Mouse (Mus musculus): ENCODE results near the gene Phf13. TPM values are rescaled to one million over a fixed set of nuclear protein-coding genes. Genes with fewer than 3 reads are reported as not detected.

Phf13 gene
- polyA plus RNA-seq, 1 experiment from 2014 or later = 17.5 TPM

GRCm38 (mm10) chr4:151985886-151986285 lies 10.2 kb downstream of the Phf13 start:
- no peak overlapping the region for H3K27ac ChIP-seq
- no peak overlapping the region for H3K4me3 ChIP-seq (replicated peaks)
- H3K9me3 ChIP-seq = no peaks in the 10 kb centered on the region
- 48% methylated on average over 10 of the region's 10 CpGs for WGBS
- H3K4me1 ChIP-seq (replicated peaks) = peaks cover 30% of the 10 kb centered on the region
- H3K9ac ChIP-seq (replicated peaks) = peak overlapping the region; percentile 23; the same call in 1 of the 2 replicates
- no peak overlapping the region for H3K4me2 ChIP-seq (replicated peaks)
- no peaks in the 10 kb centered on the region for H3K27me3 ChIP-seq
- peaks cover 31% of the 10 kb centered on the region for H3K36me3 ChIP-seq
- ATAC-seq = no peak

GRCm38 (mm10) chr4:151983560-151983959 lies 12.5 kb downstream of the Phf13 start:
- ATAC-seq = no peak
- Histone ChIP-seq H3K4me3 (replicated peaks) (no peak overlapping the region), H3K9ac (replicated peaks) (no peak overlapping the region), H3K27ac (no peak overlapping the region; the same call in 1 of the 2 replicates), H3K9me3 (no peaks in the 10 kb centered on the region), H3K36me3 (peaks cover 35% of the 10 kb centered on the region), H3K27me3 (no peaks in the 10 kb centered on the region), H3K4me1 (replicated peaks) (peaks cover 26% of the 10 kb centered on the region), H3K4me2 (replicated peaks) (no peak overlapping the region)
- 28% methylated on average over 8 of the region's 9 CpGs for WGBS

- Histone ChIP-seq H3K36me3 (peaks cover 35% of the 10 kb centered on the region), H3K27me3 (no peaks in the 10 kb centered on the region), H3K4me1 (replicated peaks) (peaks cover 22% of the 10 kb centered on the region), H3K9ac (replicated peaks) (no peak overlapping the region), H3K9me3 (no peaks in the 10 kb centered on the region), H3K27ac (no peak overlapping the region), H3K4me3 (replicated peaks) (no peak overlapping the region), H3K4me2 (replicated peaks) (no peak overlapping the region)
- no peak for ATAC-seq
- 60% methylated on average over 17 of the region's 17 CpGs for WGBS
Measured at GRCm38 (mm10) chr4:151983043-151983442, 13.0 kb downstream of the Phf13 start.

GRCm38 (mm10) chr4:151981363-151981762 lies 14.7 kb downstream of the Phf13 start:
- 8% methylated on average over 5 of the region's 5 CpGs for WGBS
- Histone ChIP-seq H3K4me1 (replicated peaks) (peaks cover 8% of the 10 kb centered on the region; the same call in 1 of the 2 replicates), H3K27me3 (no peaks in the 10 kb centered on the region)

GRCm38 (mm10) chr4:151980699-151981098 lies 15.4 kb downstream of the Phf13 start:
- Histone ChIP-seq H3K27me3 (no peaks in the 10 kb centered on the region), H3K36me3 (peaks cover 42% of the 10 kb centered on the region), H3K9ac (replicated peaks) (no peak overlapping the region), H3K4me3 (replicated peaks) (no peak overlapping the region), H3K4me1 (replicated peaks) (peaks cover 4% of the 10 kb centered on the region; the same call in 1 of the 2 replicates), H3K4me2 (replicated peaks) (no peak overlapping the region), H3K9me3 (no peaks in the 10 kb centered on the region), H3K27ac (no peak overlapping the region)
- 76% methylated on average over 8 of the region's 8 CpGs for WGBS
- no peak; the same call in 1 of the 2 replicates for ATAC-seq

More at GRCm38 (mm10) chr4:151981363-151981762, 14.7 kb downstream of the Phf13 start:
- H3K4me3 ChIP-seq (replicated peaks) = no peak overlapping the region
- no peaks in the 10 kb centered on the region for H3K9me3 ChIP-seq
- H3K36me3 ChIP-seq = peaks cover 41% of the 10 kb centered on the region
- H3K27ac ChIP-seq = no peak overlapping the region
- ATAC-seq = peak; percentile 69
- no peak overlapping the region for H3K9ac ChIP-seq (replicated peaks)
- H3K4me2 ChIP-seq (replicated peaks) = no peak overlapping the region

- WGBS = 43% methylated on average over 10 of the region's 10 CpGs
- no peak overlapping the region for H3K4me2 ChIP-seq (replicated peaks)
- H3K4me1 ChIP-seq (replicated peaks) = peaks cover 4% of the 10 kb centered on the region; the same call in 1 of the 2 replicates
- H3K9ac ChIP-seq (replicated peaks) = no peak overlapping the region
- no peak overlapping the region for H3K27ac ChIP-seq
- H3K36me3 ChIP-seq = peaks cover 63% of the 10 kb centered on the region
- H3K27me3 ChIP-seq = no peaks in the 10 kb centered on the region
- no peak overlapping the region for H3K4me3 ChIP-seq (replicated peaks)
- no peaks in the 10 kb centered on the region for H3K9me3 ChIP-seq
- peak; percentile 22; the same call in 1 of the 2 replicates for ATAC-seq
Measured at GRCm38 (mm10) chr4:151977748-151978147, 18.3 kb downstream of the Phf13 start.

GRCm38 (mm10) chr4:151975441-151975840 lies 20.6 kb downstream of the Phf13 start:
- no peaks in the 10 kb centered on the region for H3K4me1 ChIP-seq (replicated peaks)
- WGBS = 94% methylated on average over 3 of the region's 3 CpGs
- no peak overlapping the region for H3K4me3 ChIP-seq (replicated peaks)
- peaks cover 65% of the 10 kb centered on the region for H3K36me3 ChIP-seq
- H3K9ac ChIP-seq (replicated peaks) = no peak overlapping the region
- H3K9me3 ChIP-seq = no peaks in the 10 kb centered on the region
- H3K4me2 ChIP-seq (replicated peaks) = no peak overlapping the region
- no peak for ATAC-seq
- H3K27me3 ChIP-seq = no peaks in the 10 kb centered on the region
- H3K27ac ChIP-seq = no peak overlapping the region

- Histone ChIP-seq H3K27me3 (no peaks in the 10 kb centered on the region), H3K27ac (no peak overlapping the region), H3K4me1 (replicated peaks) (peaks cover 10% of the 10 kb centered on the region; the same call in 1 of the 2 replicates), H3K4me3 (replicated peaks) (no peak overlapping the region), H3K4me2 (replicated peaks) (no peak overlapping the region), H3K9me3 (no peaks in the 10 kb centered on the region), H3K36me3 (peaks cover 74% of the 10 kb centered on the region), H3K9ac (replicated peaks) (no peak overlapping the region)
- 70% methylated on average over 10 of the region's 10 CpGs for WGBS
- ATAC-seq = no peak
Measured at GRCm38 (mm10) chr4:151972221-151972967, 23.7 kb downstream of the Phf13 start.

- H3K4me2 ChIP-seq (replicated peaks) = no peak overlapping the region
- 84% methylated on average over 26 of the region's 26 CpGs for WGBS
- peaks cover 10% of the 10 kb centered on the region; the same call in 1 of the 2 replicates for H3K4me1 ChIP-seq (replicated peaks)
- no peaks in the 10 kb centered on the region for H3K9me3 ChIP-seq
- H3K36me3 ChIP-seq = peaks cover 68% of the 10 kb centered on the region
- peak overlapping the region; percentile 41 for H3K27ac ChIP-seq
- no peaks in the 10 kb centered on the region for H3K27me3 ChIP-seq
- no peak overlapping the region for H3K9ac ChIP-seq (replicated peaks)
- H3K4me3 ChIP-seq (replicated peaks) = no peak overlapping the region
- peak; percentile 60 for ATAC-seq
Measured at GRCm38 (mm10) chr4:151968204-151968921, 27.7 kb downstream of the Phf13 start.

GRCm38 (mm10) chr4:151962817-151963216 lies 33.2 kb downstream of the Phf13 start:
- WGBS = 88% methylated on average over 3 of the region's 3 CpGs
- Histone ChIP-seq H3K4me3 (replicated peaks) (no peak overlapping the region), H3K36me3 (peaks cover 77% of the 10 kb centered on the region), H3K27me3 (no peaks in the 10 kb centered on the region), H3K9me3 (no peaks in the 10 kb centered on the region), H3K4me2 (replicated peaks) (no peak overlapping the region), H3K4me1 (replicated peaks) (no peaks in the 10 kb centered on the region), H3K9ac (replicated peaks) (no peak overlapping the region), H3K27ac (no peak overlapping the region)
- ATAC-seq = no peak

GRCm38 (mm10) chr4:151960513-151960854 lies 35.6 kb downstream of the Phf13 start:
- no peaks in the 10 kb centered on the region for H3K9me3 ChIP-seq
- H3K4me1 ChIP-seq (replicated peaks) = no peaks in the 10 kb centered on the region
- H3K9ac ChIP-seq (replicated peaks) = no peak overlapping the region
- H3K36me3 ChIP-seq = peaks cover 89% of the 10 kb centered on the region
- H3K4me3 ChIP-seq (replicated peaks) = no peak overlapping the region
- no peak for ATAC-seq
- no peak overlapping the region for H3K27ac ChIP-seq
- 83% methylated on average over 3 of the region's 3 CpGs for WGBS
- H3K27me3 ChIP-seq = no peaks in the 10 kb centered on the region
- H3K4me2 ChIP-seq (replicated peaks) = no peak overlapping the region

- Histone ChIP-seq H3K4me2 (replicated peaks) (no peak overlapping the region), H3K9ac (replicated peaks) (no peak overlapping the region), H3K36me3 (peaks cover 90% of the 10 kb centered on the region), H3K27ac (no peak overlapping the region), H3K9me3 (no peaks in the 10 kb centered on the region), H3K27me3 (no peaks in the 10 kb centered on the region), H3K4me3 (replicated peaks) (no peak overlapping the region), H3K4me1 (replicated peaks) (no peaks in the 10 kb centered on the region)
- no peak for ATAC-seq
- 93% methylated on average over 11 of the region's 11 CpGs for WGBS
Measured at GRCm38 (mm10) chr4:151959849-151960512, 36.1 kb downstream of the Phf13 start.

All from midbrain, embryonic 13.5 days (tissue).